Mouse (Mus musculus): ENCODE results near the gene Tnni1.

- TF ChIP-seq POLR2A (IDR thresholded peaks at IDR 0.05; ENCODE audit: borderline replicate concordance, insufficient read depth, low read length) (no peak), CTCF (IDR thresholded peaks at IDR 0.05; ENCODE audit: borderline replicate concordance, insufficient read depth, low read depth, low read length) (no peak)
Measured at GRCm38 (mm10) chr1:135855344-135855687, 76.1 kb downstream of the Tnni1 start.
